Mouse (Mus musculus): ENCODE measurements around the gene Mgat1.

Gene Mgat1

DNA sequence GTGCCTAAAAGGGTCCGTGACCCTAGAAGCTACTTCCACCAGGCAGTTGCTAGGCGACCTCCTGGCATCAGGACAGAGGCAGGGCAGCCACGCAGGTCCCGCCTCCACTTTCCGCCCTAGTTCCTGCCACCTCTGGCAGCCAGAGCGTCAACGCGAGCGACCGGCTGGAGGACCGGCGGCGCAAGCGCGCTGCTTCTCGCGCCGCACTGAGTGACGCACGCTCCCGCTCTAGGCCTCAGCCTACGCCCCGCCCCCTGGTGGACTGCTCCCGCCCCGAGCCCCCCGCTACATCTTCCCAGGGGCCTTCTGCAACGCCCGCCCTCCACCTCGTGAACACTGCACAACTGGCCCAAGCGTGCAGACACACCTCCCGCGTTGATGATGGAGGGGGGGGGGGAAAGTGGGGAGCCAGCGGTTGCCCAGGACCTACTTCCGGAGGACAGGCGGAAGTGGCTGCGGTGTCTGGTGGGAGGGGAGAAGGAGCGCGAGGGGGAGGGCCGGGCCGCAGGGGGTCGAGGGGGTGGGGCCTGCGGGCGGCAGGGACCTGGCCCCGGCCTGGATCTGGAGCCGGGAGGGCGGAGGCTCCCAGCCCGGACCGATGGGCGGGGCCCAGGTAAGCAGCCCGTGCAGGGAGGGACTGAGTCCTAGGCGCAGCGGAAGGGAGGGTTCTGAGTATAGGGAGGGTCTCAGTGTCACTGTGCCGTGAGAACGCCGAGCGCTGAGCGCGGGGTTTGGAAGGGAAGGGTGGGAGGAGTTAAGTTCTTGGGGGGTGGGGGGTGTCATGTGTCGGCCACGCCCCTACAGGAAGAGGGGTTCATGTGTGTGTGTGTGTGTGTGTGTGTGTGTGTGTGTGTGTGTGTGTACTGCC lies at the start of gene Mgat1:
Gene Mgat1, plus strand, starts transcription at position 465 of the 868 bp plus-strand sequence.
- in situ Hi-C loops (cut with MboI, MseI) = no loop called here

DNA sequence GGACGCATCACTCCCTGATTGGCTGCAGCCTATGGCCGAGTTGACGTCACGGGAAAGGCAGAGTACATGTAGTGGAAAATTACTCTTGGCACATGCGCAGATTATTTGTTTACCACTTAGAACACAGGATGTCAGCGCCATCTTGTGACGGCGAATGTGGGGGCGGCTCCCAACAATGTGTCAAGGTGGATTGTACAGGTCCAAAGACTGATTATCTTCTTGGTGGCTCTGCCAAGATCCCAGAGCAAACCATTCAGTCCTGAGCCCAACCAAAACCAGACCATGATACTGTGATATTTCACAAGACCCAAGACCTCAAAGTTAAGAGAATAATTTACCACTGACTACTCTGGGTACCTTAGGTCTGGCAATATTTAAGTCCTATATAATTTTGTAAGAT lies 49.2 kb upstream of the Mgat1 start:
- in situ Hi-C loops (cut with MboI, MseI) = loop anchor here (25.0 kb wide), 1 partner anchor 368 kb away; the partner anchor contains the start of gene Olfr1380

GRCm38 (mm10) chr11:49195819-49196322 lies 48.1 kb upstream of the Mgat1 start:
- in situ Hi-C loops (cut with MboI, MseI) = loop anchor here (25.0 kb wide), 1 partner anchor 366 kb away; the partner anchor contains the start of gene Olfr1380

DNA sequence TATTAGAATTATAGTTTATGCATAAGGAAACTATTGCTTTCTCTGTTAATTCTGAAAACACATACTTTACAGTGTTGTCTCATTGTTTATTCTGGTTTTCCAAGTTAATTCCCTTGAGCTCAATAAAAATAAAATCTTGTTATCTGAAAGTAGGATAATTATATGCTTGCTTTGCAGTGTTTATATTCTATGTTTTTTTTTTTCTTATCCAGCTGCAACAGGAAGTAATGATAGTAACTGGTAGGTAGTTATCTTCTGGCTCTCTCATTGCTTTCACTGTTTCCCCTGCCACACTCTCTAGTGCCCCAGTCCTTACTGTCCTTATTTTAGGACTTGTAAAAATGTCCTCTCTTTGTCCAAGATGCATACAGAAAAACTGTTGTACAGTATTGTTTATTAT lies 43.3 kb upstream of the Mgat1 start:
- in situ Hi-C loops (cut with MboI, MseI) = loop anchor here (5.0 kb wide), 2 partner anchors 62 to 413 kb away; no protein-coding TSS in a partner anchor

GRCm38 (mm10) chr11:49201142-49201541 lies 42.8 kb upstream of the Mgat1 start:
- in situ Hi-C loops (cut with MboI, MseI) = loop anchor here (5.0 kb wide), 2 partner anchors 61 to 414 kb away; no protein-coding TSS in a partner anchor

- in situ Hi-C loops (cut with MboI, MseI) = loop anchor here (5.0 kb wide), 2 partner anchors 60 to 415 kb away; no protein-coding TSS in a partner anchor
These were observed 41.9 kb upstream of the Mgat1 start for GRCm38 (mm10) chr11:49202071-49202470.

DNA sequence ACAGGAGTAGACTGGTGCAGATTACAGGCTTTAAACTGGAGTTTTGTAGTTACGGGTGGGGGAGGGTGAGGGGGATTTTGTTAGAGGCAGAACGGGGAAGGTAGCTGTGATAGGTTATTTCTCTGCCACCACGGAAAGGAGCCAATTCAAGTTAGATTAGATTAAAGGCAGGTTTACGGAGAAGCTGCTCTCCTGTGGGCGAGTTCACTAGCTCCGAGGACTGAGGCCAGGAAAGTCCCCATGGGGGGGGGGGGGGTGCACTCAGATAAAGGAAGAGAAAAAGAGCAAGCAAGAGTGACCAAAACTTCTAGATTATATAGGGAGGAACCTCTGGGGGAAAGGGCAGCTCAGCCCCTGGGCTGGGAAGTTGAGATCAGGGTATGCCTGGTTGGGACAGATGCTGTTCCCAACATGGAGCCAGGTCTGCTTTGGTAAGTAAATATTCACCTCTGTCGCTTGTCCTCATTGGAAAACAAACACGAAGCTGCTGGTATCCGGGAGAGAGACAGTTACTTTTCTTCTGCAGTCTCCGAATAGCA lies 41.4 kb upstream of the Mgat1 start:
- in situ Hi-C loops (cut with MboI, MseI) = loop anchor here (5.0 kb wide), 2 partner anchors 60 to 415 kb away; no protein-coding TSS in a partner anchor

DNA sequence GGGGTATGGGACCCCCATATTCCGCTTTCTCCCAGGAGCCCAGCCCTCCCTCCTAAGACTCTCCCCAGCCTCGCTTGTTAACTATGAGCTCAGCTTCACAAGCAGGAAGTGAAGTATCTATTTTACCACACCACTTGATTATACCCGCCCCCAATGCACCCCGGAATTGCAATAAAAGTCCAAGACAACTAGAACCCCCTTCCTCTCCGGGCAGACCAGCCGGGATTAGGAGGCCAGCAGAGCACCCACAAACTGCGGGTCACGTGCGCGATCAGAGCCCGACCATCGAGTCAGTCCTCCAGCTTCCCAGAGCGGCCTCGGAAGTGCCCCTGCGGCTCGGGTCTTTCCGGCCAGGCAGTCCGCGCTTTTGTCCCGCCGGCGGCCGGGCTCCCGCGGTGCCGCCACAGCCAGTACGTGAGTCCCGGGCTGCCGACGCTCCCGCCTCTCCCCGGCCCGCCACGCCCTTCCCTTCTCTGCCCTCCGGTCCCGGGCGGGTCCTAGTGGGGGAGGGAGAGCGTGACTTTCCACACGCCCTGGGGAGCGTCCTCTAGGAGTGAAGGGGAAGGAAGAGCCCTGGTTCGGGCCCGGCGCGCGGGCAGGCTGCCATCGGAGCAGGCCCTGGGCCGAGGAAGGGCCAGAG lies 40.7 kb upstream of the Mgat1 start, which contains the start of gene Zfp62:
Gene Zfp62, plus strand, starts transcription at position 164 of the 640 bp plus-strand sequence.
- in situ Hi-C loops (cut with MboI, MseI) = loop anchor here (5.0 kb wide), 2 partner anchors 59 to 416 kb away; no protein-coding TSS in a partner anchor

DNA sequence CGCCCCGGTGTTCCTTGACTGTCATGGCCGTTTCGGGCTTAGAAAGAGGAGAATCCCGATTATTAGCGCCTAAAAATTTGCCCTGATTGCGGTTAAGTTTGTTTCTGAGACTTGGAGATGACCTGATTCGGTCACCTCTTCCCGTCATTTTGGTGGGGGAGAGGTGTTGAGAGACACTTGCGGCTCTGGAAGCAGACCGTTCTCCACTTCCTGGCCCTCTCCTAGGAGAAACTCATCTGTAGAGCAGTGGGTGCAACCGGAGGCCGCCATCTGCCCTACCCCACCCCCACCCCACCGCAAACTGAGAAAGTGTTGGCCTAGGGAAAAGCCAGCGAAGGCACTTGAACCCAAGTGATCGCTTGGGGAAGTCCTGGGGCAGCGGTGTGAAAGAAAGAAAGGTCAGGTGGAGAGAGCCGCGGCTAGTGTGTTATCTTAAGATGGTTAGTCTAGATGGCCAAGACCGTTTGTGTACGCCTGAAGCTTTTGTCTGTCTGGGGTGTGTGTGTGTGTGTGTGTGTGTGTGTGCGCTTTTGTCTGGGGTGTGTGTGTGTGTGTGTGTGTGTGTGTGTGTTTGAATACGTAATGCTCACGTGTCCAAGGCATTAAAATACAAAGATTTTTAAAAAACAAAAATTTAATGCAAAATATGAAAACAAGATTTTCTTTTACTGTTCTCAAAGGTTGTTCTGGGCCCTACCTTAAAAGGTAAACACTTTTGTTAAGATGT lies 40.1 kb upstream of the Mgat1 start:
- in situ Hi-C loops (cut with MboI, MseI) = loop anchor here (5.0 kb wide), 2 partner anchors 58 to 417 kb away; no protein-coding TSS in a partner anchor

GRCm38 (mm10) chr11:49205080-49205590 lies 38.9 kb upstream of the Mgat1 start:
- in situ Hi-C loops (cut with MboI, MseI) = no loop called here

DNA sequence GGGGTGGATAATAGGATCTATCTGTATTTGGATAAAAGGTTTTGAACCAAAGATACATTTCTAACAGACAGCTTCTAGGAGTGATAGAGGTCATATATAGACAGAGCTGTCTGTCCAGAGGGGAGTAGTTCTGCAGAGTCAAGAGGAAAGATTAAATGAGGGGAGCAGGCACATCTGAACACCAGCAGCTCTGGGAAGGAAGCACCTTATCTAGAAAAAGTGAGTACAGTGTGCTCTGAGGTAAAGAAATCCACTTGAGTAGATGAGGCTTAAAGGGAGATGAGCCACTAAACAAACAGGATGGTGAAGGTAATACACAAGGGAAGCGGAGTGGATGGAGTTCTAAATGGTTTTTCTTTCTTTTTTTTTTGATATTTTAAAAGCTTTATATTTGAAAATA lies 36.5 kb upstream of the Mgat1 start:
- in situ Hi-C loops (cut with MboI, MseI) = no loop called here

- in situ Hi-C loops (cut with MboI, MseI) = no loop called here
These were observed 31.4 kb upstream of the Mgat1 start for GRCm38 (mm10) chr11:49212577-49212976.

- in situ Hi-C loops (cut with MboI, MseI) = no loop called here
These were observed 30.5 kb upstream of the Mgat1 start for GRCm38 (mm10) chr11:49213505-49213904.

GRCm38 (mm10) chr11:49219271-49219670 lies 24.7 kb upstream of the Mgat1 start:
- in situ Hi-C loops (cut with MboI, MseI) = no loop called here

DNA sequence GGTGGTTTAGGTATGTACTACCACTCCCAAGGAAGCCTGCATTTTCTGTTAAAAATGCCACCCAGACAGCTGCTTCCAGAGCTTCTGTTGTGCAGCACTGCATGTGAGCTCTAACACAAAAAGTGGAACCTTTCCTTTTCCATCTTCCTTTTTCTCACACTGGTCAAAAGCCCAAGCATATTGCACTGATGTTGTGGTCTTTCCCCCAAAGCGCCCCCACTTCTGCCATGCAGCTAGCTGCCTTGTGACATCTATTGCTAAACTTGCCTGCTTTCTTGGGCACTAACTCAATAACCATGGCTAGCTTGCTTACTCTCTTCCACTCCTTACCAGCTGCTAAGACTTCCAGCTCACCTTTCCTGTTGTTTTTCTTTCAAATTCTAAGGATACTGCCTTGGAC lies 19.5 kb upstream of the Mgat1 start:
- in situ Hi-C loops (cut with MboI, MseI) = no loop called here

DNA sequence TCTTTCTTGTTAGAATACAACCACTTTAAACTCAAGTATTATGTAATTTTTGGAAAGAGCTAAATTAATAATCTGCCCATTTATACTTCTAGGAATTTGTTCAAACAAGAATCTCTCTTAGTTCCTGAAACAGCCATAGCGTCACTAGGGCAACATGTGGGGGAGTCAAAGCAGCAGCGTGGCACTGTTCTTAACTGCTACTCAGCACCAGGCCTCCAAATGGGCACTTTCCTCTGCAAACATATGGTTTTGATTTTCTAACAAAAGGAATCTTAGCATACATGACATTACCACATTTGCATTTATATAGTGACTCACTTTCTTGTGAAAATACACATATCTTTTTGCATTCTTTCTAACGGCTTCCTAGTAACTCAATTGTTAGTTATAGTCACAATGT lies 11.2 kb upstream of the Mgat1 start:
- in situ Hi-C loops (cut with MboI, MseI) = no loop called here

DNA sequence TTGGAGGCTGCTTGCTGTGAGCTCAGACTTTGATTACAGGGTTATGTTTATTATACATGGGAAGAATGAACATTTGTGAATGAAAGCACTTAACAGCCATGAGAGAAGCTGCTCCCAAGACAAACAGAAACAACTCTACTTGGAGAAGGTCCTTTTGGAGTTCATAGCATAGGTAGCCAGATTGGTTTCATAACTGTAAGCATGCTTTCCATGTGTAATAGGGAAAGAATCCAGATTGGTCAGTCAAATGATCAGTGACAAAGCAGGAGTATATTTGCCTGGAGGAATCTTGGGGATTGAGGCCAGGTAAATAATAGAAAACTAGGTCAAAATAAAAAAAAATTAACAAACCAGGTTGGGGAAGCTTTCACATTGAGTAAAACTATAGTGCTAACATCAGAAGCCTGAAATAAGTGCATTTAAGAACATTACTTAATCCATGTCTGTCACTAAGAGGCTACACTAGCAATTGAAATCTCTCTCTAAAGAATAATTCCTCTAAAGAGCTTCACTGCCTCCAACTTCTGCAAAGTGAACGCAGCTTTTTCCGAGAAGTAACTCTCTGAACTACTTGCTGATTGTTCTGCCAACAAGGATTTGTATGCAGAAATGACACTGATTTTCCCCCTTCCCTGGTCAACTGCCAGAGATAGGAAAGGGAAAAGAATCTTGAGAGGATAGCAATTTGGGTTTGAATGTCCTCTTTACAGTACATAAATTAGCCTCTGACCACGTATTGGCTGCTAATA lies 8.4 kb upstream of the Mgat1 start:
- in situ Hi-C loops (cut with MboI, MseI) = no loop called here

DNA sequence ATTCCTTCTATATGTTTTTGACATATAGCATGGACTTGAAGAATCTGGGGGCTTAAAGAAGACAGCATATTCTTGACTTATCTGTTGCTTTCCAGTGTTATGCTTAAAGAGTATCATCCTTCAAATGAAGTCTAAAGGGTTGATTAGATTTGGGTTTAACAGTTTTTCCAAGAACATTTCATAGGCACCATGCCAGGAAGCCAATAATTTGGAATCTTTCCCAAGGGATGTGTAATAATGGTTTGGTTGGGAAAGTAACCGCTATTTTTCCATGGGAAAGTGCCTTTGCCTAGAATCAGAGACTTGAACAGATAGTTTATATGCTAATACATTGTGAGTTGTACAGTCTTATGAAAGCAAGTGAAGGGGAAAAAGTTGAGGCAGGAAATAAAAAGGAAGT lies 7.1 kb upstream of the Mgat1 start:
- in situ Hi-C loops (cut with MboI, MseI) = no loop called here

- in situ Hi-C loops (cut with MboI, MseI) = no loop called here
These were observed 6.5 kb upstream of the Mgat1 start for GRCm38 (mm10) chr11:49237532-49237931.

- in situ Hi-C loops (cut with MboI, MseI) = no loop called here
These were observed 3.7 kb upstream of the Mgat1 start for GRCm38 (mm10) chr11:49240310-49240709.

Measured in T-helper 2 cell (primary cell).